Mouse (Mus musculus) erythroid progenitor cell, adult 5-6 weeks (primary cell): ENCODE results near the gene Ctcf. TPM values are rescaled to one million over a fixed set of nuclear protein-coding genes. Genes with fewer than 3 reads are reported as not detected.

Source experiments
- ATAC-seq: replicated peaks from 2 replicates; pipeline ENCODE4 v1.8.0; 2016; ENCODE audit warnings: moderate number of reproducible peaks, mild to moderate bottlenecking, moderate TSS enrichment, inconsistent platforms; ENCODE audit not compliant: poor library complexity, low FRiP score, severe bottlenecking
- total RNA-seq, 2 experiments: library from RNA; stranded (forward) in 1 of 2; stranded (reverse) in 1 of 2; fragments of 150-400 nt in 1 of 2; fragments of 186-747, 209-891 nt in 1 of 2; gene quantifications; 2 replicates each; pipeline versions ENCODE4 v1.2.3 to v1.2.4; 2015 to 2017; ENCODE audit warnings: low replicate concordance in 2 of 2

Gene Ctcf
- total RNA-seq, 2 experiments from 2014 or later = 195 to 314 TPM

DNA sequence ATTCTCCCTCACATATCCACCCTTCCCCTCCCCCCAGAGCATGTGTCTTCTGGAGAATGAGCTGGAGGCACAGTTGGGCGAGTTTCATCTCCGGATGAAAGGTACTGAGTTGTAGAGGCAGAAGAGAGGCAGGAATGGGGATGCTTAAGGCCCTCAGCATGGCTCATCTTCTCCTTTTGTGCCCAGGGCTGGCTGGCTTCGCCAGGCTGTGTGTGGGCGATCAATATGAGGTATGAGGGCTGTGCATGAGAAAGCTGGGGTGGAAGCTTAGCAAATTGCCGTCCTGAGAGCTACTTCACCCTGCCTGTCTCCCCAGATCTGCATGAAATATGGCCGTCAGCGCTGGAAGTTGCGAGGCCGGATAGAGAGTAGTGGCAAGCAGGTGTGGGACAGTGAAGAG, 20.4 kb upstream of the Ctcf start:
- no peak for ATAC-seq

DNA sequence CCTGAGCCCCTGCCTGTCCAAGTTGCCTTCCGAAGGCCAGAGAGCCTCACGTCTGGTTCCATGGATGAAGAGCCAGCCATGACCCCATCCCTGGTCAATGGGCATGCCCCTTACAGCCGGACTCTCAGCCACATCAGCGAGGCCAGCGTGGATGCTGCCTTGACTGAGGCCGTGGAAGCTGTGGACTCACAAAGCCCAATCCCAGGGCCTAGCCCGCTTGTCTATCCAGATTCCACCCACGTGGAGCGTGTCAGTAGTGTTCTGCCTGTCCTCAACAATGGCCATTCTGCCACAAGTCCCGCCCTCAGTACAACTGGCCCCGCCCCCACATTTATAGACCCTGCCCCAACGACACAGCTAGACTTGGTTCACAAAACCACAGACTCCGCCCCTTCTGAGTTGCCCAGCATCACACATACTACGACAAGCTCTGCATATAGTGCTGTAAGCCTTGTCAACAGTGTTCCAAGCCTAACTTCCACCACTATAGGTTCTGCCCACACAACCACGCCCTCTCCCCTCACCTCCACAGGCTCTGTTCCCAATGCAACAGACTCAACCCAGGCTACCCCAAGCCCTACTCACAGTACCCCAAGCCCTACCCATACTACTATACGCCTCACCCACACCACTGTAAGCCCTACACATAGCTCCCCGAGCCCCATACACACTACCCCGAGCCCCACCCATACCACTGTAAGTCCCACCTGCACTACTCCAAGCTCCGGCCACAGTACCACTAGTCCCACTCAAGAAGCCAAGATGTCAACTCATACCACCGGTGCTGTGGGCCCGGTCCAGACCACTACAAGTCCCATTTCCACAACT, 18.7 kb upstream of the Ctcf start:
- ATAC-seq = no peak

DNA sequence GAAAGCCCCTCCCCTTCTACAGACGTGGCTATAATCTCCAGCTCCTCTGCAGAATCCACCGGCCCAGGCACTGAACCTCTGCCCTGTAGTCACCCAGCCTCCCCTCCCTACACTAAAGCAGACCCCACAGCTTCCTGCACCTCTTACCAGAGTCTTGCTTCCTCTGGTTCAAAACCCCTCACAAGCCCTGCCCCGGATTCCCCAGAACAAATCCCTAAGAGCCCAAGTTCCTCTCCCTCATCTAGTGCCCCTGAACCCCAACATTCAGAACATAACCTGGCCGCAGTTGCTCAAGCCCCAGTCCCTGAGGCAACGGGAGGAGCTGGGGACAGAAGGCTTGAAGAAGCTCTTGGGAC, 18.1 kb upstream of the Ctcf start:
- no peak for ATAC-seq

DNA sequence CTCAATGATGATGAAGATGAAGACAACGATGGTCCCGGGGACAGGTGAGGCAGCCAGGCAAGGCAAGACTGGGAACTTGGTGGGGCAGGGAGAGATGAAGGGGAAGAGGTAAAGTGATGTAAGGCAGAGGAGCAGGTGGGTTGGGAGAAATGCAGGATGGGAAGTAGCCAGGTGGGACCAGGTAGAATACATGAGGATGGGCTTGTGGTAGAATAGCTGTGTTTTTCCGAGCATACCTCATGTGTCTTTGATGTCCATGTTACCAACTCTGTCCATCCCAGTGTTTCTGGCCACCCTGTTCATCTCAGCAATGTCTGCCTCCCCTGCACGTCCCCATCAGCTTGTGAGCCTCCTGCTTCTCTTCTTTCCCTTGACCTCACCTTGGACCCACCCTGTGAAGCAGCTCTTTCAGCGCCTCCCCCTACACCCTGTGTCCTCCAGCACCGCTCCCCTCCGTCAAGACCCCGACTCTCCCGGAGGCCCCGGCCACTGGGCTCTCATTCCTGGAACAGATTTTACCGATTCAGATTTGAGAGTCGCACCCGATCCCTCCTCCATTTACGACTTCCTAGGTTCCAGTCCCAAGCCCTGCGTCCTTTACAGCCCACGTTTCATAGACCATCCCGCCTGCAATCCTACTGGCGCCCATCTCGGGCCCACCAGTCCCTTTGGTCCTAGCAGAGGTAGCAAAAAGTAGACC, 17.3 kb upstream of the Ctcf start:
- ATAC-seq = no peak

DNA sequence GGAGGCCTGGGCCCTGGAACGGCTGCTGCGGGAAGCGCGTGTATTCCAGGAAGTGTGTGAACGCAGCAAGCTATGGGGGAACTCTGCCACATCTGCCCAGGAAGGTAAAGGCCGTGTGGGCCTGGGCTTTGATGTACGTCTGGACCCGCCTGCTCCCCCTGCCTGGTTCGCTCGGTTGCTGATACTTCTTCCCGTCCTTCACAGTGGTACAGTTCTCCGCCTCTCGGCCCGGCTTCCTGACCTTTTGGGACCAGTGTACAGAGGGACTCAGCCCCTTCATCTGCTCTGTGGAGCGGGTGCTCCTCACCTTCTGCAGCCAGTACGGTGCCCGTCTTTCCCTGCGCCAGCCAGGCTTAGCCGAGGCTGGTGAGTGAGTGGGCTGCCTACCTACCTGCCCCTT, 16.2 kb upstream of the Ctcf start:
- ATAC-seq = no peak

DNA sequence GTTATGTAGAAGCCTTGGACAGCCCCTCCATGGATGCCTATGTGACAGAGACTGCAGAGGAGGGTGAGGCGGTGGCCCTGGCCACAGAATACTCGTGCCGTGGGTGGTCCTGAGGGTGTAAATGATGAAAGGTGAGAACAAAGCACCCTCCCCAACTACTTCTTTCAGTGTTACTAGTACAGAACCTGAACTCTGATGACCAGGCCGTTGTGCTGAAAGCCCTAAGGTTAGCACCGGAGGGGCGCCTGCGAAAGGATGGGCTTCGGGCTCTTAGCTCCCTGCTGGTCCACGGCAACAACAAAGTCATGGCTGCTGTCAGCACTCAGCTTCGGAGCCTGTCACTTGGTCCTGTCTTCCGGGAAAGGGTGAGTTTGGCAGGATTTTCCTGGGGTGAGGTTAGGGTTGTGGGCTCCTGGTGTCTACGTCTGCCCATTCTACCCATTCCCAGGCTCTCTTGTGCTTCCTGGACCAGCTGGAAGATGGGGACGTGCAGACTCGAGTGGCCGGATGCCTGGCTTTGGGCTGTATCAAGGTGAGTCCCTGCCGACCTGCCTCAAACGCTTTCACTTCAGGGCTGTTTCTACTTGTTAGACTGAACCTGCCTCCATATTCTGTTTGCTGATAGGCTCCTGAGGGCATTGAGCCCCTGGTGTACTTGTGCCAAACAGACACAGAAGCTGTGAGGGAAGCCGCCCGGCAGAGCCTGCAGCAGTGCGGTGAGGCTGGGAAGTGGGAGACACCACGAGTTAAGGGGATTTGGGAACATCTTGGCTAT, 15.2 kb upstream of the Ctcf start:
- no peak for ATAC-seq

DNA sequence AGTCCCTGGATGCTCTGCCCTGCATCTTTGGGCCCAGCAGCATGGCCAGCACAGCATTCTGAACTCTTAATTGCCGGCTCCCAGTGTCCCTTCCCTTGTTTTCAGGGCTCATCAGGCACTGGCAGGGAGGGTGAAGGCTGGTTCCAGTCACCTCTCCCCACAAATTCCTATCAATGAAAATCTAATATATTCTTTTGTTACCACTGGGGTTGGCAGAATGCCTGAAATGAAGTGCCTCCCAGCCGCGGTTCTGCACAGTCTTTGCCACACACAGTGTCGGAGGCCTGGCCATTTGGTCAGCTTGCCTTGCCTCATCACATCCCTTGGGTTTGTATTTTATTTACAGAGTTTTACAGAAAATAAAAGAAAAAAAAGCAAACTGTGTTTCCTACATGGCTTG, 14.5 kb upstream of the Ctcf start:
- no peak for ATAC-seq

DNA sequence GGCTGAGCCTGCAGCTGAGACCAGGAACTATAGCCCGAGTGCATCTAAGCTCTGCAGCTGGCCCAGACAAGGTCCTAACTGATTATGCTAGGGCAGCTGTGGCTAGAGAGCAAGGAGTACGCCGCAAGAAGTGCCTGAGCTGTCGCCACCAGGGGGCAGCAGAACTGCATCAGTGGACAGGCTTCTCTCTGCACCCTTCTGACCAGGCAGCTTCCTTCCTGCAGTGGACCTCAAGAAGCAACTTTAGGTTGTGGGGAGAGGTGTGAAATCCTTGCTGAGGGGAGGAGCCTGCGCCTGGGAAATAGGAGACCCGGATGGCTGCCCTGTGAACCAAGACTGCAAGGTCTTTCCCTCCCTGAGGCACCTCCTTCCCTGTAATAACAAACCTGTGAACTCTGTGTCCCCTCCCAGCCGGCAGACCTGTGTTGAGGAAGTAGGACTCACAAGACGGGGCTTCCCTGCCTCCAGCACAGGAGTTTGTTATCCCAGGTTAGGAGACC, 13.9 kb upstream of the Ctcf start:
- peak; percentile 90 for ATAC-seq

DNA sequence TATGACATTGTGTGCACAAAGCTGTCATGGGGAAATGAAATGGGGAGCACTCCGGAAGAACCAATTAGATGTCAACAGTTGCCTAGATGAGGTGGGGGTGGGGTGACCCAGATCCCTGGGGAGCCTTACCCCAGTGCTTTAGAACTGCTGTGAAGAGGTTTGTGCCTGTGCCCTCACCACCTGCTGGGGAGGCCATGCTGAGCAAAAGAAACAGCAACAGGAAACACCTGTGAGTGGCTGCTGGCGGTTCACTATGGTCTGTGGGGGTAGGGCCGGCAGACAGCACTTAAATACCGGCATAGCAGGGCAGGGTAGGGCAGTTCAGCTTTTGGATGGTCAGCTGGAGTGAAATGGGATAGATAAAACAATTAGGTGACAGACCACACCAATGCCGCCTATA, 13.2 kb upstream of the Ctcf start:
- ATAC-seq = no peak

DNA sequence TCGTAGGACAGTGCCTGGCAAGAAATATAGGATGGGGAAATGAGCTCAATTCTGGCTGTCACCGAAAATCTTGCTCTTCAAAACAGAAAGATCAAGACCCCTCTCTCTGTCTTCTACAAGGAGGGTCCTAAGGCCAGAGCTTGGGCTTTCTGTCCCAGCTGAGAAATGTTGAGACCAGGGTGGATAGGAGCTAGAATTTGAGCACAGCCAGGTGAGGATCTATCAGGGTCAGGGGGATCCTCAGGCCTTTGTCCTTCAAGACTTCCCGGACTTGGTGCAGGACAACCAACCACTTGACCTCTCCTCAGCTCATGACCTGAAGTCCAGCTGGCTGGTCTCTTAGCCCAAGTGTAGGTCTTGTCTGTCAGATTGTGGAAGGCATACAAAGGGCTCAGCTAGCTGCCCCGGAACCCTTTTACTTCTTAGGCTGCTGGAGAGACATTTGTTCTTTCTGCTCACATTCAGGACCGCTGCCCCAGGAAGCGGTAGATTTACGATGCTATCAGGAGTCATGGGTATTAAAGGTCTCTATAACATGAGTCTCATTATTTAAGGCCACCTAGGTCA, 12.6 kb upstream of the Ctcf start:
- ATAC-seq = no peak

DNA sequence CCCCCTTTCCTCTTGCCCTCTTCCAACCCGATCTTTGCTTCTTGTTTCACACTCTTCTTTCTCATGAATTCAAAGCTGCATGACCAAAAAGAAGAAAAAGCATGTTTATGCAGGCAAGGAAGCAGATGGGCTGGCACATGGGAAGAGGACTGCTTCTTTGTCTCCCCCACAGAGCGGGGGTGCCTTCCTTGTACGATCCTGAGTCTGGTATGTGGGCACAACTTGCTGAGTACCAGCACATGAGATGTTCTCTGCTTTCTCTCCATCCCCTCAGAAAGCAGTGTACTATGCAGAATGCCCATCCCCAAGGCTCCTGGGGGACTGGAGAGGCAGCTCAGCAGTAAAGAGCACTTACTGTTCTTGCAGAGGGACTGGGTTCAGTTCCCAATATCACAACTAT, 12.0 kb upstream of the Ctcf start:
- no peak for ATAC-seq

DNA sequence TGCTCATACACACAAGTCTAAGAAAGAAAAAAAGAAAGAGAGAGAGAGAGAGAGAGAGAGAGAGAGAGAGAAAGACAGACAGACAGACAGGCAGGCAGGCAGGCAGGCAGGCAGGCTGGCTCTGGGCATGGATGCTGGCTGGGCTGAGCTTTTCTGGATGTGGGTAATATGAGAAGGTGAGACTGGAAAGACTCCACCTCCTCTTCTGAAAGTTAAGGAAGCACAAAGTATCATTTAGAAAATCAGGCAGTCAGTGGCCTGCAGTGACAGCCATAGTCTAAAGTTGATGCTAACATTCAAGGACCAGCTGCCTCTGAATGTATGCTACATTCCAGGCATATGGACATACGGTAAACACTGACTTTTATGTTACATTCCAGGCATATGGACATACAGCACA, 11.5 kb upstream of the Ctcf start:
- no peak for ATAC-seq

DNA sequence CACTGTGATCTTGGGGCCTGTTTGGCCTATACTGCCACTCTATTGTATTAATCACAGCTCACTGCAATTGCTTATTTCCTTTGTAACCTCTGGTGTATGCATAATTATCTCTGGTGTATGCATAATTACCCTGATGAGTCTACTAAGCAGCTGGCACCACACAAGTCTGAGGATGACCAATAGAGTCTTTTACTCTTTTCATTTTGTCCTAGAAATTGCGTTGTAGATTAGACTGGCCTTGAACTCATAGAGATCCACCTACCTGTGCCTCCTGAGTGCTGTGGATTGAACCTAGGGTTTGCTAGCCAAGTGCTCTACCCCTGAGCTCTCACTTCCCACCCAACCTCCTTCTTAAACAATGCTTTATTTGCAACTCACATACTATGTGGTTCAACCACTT, 10.3 kb upstream of the Ctcf start:
- ATAC-seq = no peak

DNA sequence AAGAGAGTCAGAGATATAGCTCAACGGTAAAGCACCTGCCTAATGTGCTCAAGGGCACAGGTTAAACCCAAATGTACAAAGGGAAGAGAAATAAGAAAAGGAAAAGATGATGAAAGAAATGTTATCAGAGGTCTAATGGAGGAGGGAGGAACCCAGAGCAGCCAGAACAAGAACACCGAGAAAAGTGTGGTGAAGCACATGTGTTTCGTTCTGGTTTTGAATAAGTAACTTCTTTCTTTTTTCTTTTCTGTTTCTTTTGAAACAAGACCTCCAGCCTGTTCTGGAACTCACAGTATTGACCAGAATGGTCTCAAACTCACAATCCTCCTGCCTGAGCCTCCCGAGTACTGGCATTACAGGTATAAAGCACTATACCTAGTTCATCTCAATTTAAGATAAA, 7.0 kb upstream of the Ctcf start:
- no peak for ATAC-seq

DNA sequence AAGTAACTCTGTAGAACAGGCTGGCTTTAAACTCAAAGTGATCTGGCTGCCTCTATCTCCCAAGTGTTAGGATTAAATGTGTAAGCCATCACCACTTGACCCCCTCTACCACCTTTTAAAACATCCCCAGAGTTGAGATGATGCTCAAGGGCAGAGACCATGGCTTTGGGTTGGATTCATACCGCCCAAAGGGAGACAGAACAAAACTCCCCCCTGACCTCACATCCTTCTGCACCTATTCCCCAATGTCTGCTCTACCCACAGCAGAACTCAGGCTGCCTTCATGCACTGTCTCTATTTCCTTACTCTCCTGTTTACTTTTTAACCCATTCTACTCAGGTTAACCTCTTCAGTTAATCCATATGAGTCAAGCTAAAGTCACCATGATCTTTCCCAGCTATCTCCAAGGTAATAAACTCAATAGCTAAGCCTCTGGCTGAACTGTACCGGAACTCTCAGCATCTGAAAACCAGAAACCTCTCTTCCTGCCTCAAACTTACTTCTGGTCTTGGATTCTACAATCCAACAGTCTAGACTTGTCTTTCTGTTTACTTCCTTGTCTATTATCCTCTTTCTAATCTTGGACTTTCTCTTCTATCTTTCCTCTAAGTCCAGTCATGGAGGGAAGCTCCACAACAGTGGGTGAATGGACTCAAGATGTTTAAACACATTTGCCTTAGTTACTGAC, 1.5 kb upstream of the Ctcf start:
- no peak for ATAC-seq

DNA sequence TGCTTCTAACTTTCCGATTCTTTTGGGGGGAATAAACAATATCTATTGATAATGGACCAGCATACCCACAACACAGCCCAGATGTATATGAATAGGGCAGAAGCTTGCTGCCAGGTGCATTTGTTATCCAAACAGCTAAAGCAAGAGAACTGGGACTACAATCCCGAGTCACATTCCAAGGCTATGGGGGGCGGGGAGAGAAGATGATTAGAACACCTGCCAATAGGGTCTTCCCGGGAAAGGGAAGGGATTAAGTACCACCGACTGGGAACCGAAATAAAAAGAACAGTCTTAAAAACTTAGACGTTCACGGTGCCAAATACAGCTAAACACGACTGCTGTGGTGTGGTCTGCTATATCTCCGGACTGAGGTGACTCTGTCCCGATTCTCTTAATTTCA, 887 bp upstream of the Ctcf start:
- ATAC-seq = no peak

DNA sequence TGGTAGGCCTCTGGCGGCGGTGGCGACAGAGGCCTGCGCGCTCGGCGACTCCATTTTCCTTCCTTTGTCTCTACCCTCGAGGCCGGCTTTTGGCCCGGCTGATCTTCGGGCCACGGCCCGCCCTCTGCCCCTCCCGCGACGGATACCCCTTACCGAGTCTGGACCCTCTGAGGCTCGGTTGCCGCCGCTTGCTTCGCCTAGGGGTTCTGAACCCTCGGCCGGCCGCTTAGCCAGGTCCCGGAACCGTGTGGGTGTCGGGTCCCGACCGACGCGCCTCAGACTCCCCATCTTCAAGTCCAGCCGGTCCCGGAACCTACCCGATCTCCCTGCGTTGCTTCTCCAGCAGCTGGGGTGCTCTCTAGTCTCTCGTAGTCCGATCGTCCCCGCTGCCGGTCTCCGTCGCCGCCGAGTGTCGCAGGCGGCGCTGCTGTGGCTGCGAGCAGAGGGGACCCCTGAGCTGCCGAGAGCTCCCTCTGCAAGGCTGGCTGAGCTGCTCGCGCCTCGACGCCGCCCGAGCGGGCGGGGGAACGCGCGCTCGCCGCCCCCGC, 669 bp downstream of the Ctcf start, which contains the start of gene Agrp:
Gene Agrp, minus strand, starts transcription at position 431 of the 548 bp plus-strand sequence.
- ATAC-seq = peak; percentile 22

DNA sequence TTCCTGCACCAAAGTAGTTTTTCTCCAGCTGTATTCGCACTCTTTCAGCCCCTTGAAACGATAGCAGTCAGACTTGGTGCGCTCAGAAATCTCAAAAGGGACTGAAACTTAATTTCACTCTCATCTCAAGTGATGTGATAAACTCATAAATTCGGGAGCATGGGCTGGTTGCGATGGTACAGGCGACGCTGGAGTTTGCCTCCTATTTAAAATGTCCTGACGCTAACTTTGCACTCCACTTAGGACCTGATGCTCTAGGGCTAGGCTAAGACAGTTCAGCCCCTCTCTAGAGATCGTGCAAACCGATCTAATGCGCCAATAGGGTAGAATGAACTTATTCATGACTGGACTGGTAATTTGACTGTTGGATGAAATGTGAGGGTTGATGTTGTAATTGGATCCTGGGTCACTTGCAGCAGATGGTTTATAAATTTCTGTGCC, 1.3 kb downstream of the Ctcf start:
- ATAC-seq = no peak

DNA sequence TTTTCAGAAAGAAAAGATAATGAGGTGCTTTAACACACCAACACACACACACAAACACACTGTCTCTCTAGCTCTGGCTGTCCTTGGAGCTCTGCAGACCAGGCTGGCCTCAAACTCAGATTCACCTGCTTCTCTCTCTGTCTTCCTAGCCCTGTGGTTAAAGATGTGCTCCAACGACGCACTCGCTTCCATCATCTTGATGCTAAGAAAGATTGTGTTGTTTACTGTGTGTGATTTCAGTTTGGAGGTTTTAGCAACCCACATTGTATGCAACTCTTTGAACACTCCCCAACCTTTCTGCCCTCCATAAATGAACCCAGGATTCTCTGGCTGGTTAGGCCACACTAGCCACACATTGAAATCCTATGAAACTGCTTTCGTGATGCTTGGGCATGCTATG, 2.1 kb downstream of the Ctcf start:
- no peak for ATAC-seq
